Mouse (Mus musculus) liver, embryonic 13.5 days (tissue): ENCODE data around the gene Hist2h2bb. TPM values are rescaled to one million over a fixed set of nuclear protein-coding genes. Genes with fewer than 3 reads are reported as not detected.
"Not testable (repeated sequence)": the region's sequence is repeated elsewhere in the genome, so short reads cannot be mapped to it uniquely, and the experiment has no call there.

ENCODE experiments used
- ATAC-seq: fragments of 200-750 bp; cut with Nextera tagmentation; 2 replicates; pipeline ENCODE4 v1.8.0; 2017; ENCODE audit warnings: low read depth, mild to moderate bottlenecking, moderate number of reproducible peaks, moderate library complexity
- DNase-seq: peaks from one replicate; pipeline ENCODE4 v3.0.0; 2022
- H3K27ac ChIP-seq: fragments of 300-500 bp; sonication (generic); 2 replicates; pipeline ENCODE4 v1.5.1; 2015; ENCODE audit warnings: moderate library complexity, mild to moderate bottlenecking, inconsistent platforms
- H3K27me3 ChIP-seq: fragments of 300-500 bp; sonication (generic); 2 replicates; pipeline ENCODE4 v1.6.1; 2015; ENCODE audit warnings: mild to moderate bottlenecking, inconsistent platforms
- H3K36me3 ChIP-seq: fragments of 300-500 bp; sonication (generic); 2 replicates; pipeline ENCODE4 v1.6.1; 2015; ENCODE audit warnings: mild to moderate bottlenecking, inconsistent platforms
- H3K4me1 ChIP-seq: fragments of 300-500 bp; sonication (generic); replicated peaks from 2 replicates; pipeline ENCODE4 v1.6.1; 2015; ENCODE audit warnings: inconsistent platforms
- H3K4me2 ChIP-seq: fragments of 300-500 bp; sonication (generic); 2 replicates; pipeline ENCODE4 v1.6.1; 2015; ENCODE audit warnings: inconsistent platforms, mild to moderate bottlenecking, moderate library complexity
- H3K4me3 ChIP-seq: fragments of 300-500 bp; sonication (generic); replicated peaks from 2 replicates; pipeline ENCODE4 v1.5.1; 2015; ENCODE audit warnings: mild to moderate bottlenecking, inconsistent platforms
- H3K9ac ChIP-seq: fragments of 300-500 bp; sonication (generic); 2 replicates; pipeline ENCODE4 v1.6.1; 2015; ENCODE audit warnings: mild to moderate bottlenecking, inconsistent platforms
- H3K9me3 ChIP-seq: fragments of 300-500 bp; sonication (generic); replicated peaks from 2 replicates; pipeline ENCODE4 v1.6.1; 2016; ENCODE audit warnings: inconsistent platforms
- WGBS: fragments of 180-500 bp; shearing (Covaris S2); methylation state at CpG from one replicate; pipeline ENCODE4 v1.1.7; 2015; ENCODE audit not compliant: insufficient replicate concordance; 5-methylcytosine and 5-hydroxymethylcytosine counted together
- polyA plus RNA-seq: library from polyadenylated mRNA; unstranded; fragments of >200 nt; fragmentation: Nextera tagmentation; extraction: Ambion mirVana; gene quantifications from 2 replicates; pipeline ENCODE4 v1.2.1, GENCODE M21; 2015

Gene Hist2h2bb
- polyA plus RNA-seq, 1 experiment from 2014 or later = 23.7 TPM

DNA sequence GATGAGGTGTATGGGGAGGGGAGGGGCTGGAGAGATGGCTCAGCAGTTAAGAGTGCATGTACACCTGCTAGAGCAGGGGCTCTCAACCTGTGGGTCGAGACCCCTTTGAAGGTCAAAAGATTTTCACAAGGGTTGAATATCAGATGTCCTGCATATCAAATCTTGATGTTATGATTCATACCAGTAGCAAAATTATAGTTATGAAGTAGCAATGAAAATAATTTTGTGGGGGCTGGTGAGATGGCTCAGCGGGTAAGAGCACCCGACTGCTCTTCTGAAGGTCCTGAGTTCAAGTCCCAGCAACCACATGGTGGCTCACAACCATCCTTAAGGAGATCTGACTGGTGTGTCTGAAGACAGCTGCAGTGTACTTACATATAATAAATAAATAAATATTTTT is 21.2 kb downstream of the Hist2h2bb start:
- H3K27me3 ChIP-seq, H3K27ac ChIP-seq, ATAC-seq, H3K4me3 ChIP-seq, H3K4me2 ChIP-seq, DNase-seq, H3K36me3 ChIP-seq, H3K9me3 ChIP-seq, H3K4me1 ChIP-seq, H3K9ac ChIP-seq: not testable (repeated sequence)
- 72% methylated on average over 3 of the region's 3 CpGs for WGBS

DNA sequence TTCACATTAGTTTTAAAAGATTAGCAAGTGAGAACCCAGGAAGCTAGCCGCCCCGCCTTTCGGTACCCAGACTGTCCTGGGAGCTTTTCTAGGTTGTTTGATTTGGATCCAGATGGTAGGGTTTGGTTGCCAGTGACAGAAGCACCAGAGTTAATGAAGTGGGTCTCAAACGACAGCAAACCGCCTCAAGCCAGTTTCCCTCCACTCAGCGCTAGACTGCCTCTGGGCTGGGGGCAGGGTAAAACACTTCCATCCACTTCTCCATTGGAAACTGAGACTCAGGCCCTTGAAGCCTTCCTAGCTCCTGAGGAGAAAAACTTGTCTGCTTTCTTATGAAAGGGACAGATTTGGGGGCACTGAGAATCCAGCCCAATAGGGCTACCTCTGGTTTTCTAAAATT is 23.1 kb downstream of the Hist2h2bb start:
- no peaks in the 10 kb centered on the region for H3K4me1 ChIP-seq
- H3K9ac ChIP-seq = no peak overlapping the region
- ATAC-seq (no peak), DNase-seq (no peak)
- no peaks in the 10 kb centered on the region for H3K36me3 ChIP-seq
- no peaks in the 10 kb centered on the region for H3K27me3 ChIP-seq
- no peaks in the 10 kb centered on the region for H3K9me3 ChIP-seq
- 57% methylated on average over 6 of the region's 6 CpGs for WGBS
- H3K27ac ChIP-seq = no peak overlapping the region
- H3K4me3 ChIP-seq = no peak overlapping the region
- H3K4me2 ChIP-seq = no peak overlapping the region

DNA sequence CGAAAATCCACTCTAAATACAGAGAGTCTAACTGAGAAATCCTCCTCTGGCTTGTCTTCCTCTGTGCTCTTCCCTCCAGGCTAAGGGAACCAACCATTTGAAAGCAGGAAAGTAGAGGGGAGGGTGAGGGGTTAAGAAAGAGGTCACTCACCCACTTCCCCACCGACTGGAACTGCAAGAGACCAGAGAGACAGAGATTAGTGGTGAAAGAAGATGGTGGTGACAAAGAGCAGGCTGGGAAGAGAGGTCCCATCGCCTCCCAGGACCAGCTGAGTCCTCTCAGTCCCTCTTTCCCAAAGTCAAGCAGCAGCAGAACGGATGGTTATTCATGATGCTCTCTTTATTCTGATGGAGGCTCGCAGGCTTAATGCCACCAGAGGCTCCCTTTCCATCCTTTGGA is 23.8 kb downstream of the Hist2h2bb start:
- ATAC-seq (no peak), DNase-seq (no peak)
- Histone ChIP-seq H3K27me3 (no peaks in the 10 kb centered on the region), H3K27ac (peak overlapping the region; percentile 31; the same call in 1 of the 2 replicates), H3K4me3 (no peak overlapping the region), H3K9me3 (no peaks in the 10 kb centered on the region), H3K9ac (no peak overlapping the region), H3K4me2 (no peak overlapping the region), H3K4me1 (no peaks in the 10 kb centered on the region), H3K36me3 (no peaks in the 10 kb centered on the region)
- WGBS = 22% methylated on average over 5 of the region's 5 CpGs

DNA sequence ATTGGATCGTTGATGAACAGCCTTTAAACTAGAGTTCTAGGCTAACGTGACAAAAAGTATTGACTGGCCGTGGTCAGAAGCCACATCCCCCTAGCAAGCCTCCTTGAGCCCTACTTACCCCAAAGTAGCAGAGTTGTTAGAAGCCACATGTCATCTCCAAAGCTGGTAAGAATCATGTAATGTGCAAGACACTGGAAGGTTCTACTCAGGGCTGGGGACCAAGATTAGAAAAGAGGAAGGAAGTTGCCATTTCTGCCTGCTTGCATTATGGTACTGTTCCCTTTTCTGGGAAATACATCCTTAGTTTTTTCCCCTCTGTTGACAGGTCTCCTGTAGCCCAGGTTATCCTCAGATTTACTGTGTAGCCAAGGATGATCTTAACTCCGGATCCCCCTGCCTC is 24.2 kb downstream of the Hist2h2bb start, which contains the start of gene Fcgr1:
Gene Fcgr1 (minus strand): TSS at position 183 of the 400 bp plus-strand sequence.
- Histone ChIP-seq H3K4me3 (no peak within 1 kb of the TSS), H3K27ac (peak within 1 kb of the TSS; percentile 31; the same call in 1 of the 2 replicates), H3K4me2 (no peak within 1 kb of the TSS), H3K9me3 (no peaks in the 10 kb centered on the region), H3K27me3 (no peaks in the 10 kb centered on the region), H3K9ac (no peak within 1 kb of the TSS), H3K4me1 (no peaks in the 10 kb centered on the region), H3K36me3 (no peaks in the 10 kb centered on the region)
- 14% methylated on average over 4 of the region's 4 CpGs for WGBS
- DNase-seq (no peak), ATAC-seq (no peak)

DNA sequence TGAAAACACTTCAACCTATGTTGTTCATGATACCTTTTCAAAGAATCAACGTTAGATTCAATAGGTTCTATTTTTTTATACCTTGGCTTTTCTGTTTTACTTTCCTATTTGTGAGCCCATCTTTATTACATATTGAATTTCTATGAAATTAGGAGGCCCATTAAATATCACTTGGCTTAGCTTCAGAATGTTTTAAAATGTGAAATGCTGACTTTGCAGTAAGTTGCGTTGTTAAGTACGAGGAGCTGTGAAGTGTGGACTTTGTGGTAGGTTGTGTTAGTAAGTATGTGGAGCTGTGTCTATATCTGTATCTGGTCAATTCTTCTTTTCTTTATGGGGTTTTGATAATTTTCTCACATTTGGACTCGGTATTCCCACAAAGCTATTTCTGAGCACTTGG is 28.8 kb downstream of the Hist2h2bb start:
- H3K9me3 ChIP-seq = no peaks in the 10 kb centered on the region
- no peaks in the 10 kb centered on the region for H3K4me1 ChIP-seq
- ATAC-seq (no peak), DNase-seq (no peak)
- H3K36me3 ChIP-seq = no peaks in the 10 kb centered on the region
- no peak overlapping the region for H3K27ac ChIP-seq
- peaks cover 17% of the 10 kb centered on the region for H3K27me3 ChIP-seq
- no peak overlapping the region for H3K4me3 ChIP-seq
- H3K4me2 ChIP-seq = no peak overlapping the region
- no peak overlapping the region for H3K9ac ChIP-seq
- WGBS = 79% methylated on average over 4 of the region's 4 CpGs

DNA sequence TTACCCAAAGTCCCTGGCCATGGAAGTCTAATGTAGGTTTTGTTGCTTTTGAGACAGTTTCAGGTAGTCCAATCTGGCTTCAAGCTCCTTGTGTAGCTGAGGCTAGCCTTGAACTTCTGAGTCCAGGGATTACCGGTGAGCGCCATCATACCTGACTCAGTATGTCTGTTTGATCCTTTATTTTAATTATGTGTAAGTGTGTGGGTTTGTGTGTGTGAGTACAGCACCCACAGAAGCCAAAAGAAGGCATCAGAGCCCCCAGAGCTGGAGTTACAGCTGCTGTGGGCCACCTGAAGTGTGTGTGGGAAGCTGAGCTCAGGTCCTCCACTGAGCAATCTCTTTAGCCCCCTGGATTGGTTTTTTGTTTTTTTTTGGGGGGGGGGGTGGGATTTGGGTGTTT is 30.0 kb downstream of the Hist2h2bb start:
- whole genome bisulfite sequencing = 85% methylated on average over 2 of the region's 2 CpGs
- Histone ChIP-seq H3K9ac (no peak overlapping the region), H3K27ac (no peak overlapping the region), H3K4me3 (no peak overlapping the region), H3K36me3 (no peaks in the 10 kb centered on the region), H3K9me3 (no peaks in the 10 kb centered on the region), H3K27me3 (peaks cover 18% of the 10 kb centered on the region), H3K4me1 (peaks cover 4% of the 10 kb centered on the region), H3K4me2 (no peak overlapping the region)
- no peak for DNase-seq
- no peak for ATAC-seq

DNA sequence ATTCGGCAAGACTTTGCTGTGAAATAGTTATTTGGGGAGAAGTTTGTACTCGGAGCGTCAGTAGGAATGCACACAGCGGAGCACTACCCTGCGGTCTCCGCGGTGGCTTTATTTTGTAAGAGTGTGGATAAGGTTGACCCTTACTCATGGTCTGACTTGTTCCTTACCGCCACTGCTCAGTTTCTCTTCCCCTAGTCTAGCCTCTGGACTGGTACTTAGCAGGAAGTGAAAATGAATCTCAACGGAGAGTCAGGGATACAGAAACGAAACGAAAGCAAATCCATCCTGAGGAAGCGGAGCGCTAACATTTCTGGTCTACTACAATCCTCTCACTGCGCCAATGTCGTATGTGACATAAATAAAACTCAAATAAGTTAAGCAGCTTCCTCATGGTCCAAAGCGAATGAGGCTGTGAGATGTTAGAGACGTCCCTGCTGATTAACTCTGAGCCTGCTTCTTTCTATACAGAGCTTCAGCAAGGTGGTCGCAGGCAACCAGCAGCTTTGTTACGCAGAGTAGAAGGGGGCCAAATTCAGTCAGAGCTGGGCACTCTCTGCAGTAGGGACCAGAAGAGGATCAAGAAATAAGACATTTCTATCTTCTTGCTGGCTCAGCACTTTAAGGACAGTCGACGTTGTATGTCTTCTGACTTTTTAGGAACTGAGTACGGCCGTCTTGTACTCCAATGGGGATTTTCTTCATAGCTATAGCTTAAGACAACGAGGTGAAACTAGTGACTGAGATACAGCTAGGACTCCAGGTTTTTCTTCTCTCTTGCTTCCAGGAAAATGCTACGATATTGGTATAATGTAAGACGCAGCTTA is 31.4 kb downstream of the Hist2h2bb start:
- Histone ChIP-seq H3K27me3 (peaks cover 20% of the 10 kb centered on the region), H3K4me2 (peak overlapping the region; percentile 39), H3K36me3 (no peaks in the 10 kb centered on the region), H3K9ac (no peak overlapping the region), H3K9me3 (no peaks in the 10 kb centered on the region), H3K4me3 (peak overlapping the region; percentile 29), H3K27ac (peak overlapping the region; percentile 10; the same call in 1 of the 2 replicates), H3K4me1 (peaks cover 5% of the 10 kb centered on the region)
- no peak for ATAC-seq
- no peak for DNase-seq
- WGBS = 51% methylated on average over 26 of the region's 26 CpGs

DNA sequence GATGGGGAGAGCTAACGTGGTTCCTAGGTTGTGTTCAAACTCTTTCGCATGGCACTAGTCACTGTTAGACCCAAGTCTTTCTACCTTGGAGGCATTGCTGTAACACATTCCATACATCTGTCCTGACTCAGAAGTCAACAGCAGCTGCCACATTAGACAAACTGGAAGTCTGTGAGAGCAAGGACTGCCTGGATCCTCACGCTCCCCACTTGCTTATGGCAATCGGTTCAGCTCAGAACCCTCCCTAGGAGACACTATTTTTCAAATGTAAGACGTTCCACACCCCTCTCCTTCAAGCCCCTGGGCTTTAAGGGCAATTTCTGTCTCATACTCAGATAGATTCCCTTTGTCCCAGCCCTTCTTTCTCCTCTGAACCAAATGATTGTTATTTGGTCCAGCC is 32.5 kb downstream of the Hist2h2bb start:
- WGBS = 62% methylated on average over 5 of the region's 5 CpGs
- Histone ChIP-seq H3K27me3 (peaks cover 27% of the 10 kb centered on the region), H3K27ac (no peak overlapping the region), H3K9ac (no peak overlapping the region), H3K9me3 (no peaks in the 10 kb centered on the region), H3K4me2 (no peak overlapping the region), H3K36me3 (no peaks in the 10 kb centered on the region), H3K4me3 (no peak overlapping the region), H3K4me1 (peaks cover 5% of the 10 kb centered on the region)
- no peak for DNase-seq
- no peak for ATAC-seq

DNA sequence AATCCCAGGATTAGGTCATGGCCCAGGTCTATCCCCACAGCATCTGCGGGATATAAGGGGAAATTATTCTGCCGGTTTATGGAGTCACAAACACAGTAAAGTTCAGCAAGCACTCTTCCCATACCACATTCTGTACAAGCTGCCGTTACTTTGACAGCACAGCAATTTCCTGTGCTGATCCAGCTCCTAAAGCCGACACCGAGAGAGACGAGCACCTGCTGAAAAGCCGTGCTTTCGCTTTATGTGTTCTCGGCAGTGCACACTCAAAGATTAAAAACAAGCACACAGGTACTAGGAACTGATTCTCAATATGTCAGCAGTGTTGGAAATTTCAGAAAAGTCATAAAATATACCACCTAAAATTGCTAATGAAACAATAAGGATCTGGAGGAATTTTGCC is 37.0 kb downstream of the Hist2h2bb start:
- Histone ChIP-seq H3K9ac (no peak overlapping the region), H3K4me1 (peaks cover 8% of the 10 kb centered on the region), H3K9me3 (no peaks in the 10 kb centered on the region), H3K27me3 (peaks cover 18% of the 10 kb centered on the region), H3K27ac (no peak overlapping the region), H3K4me2 (no peak overlapping the region), H3K4me3 (no peak overlapping the region), H3K36me3 (no peaks in the 10 kb centered on the region)
- ATAC-seq (no peak), DNase-seq (no peak)
- WGBS = 54% methylated on average over 9 of the region's 9 CpGs

DNA sequence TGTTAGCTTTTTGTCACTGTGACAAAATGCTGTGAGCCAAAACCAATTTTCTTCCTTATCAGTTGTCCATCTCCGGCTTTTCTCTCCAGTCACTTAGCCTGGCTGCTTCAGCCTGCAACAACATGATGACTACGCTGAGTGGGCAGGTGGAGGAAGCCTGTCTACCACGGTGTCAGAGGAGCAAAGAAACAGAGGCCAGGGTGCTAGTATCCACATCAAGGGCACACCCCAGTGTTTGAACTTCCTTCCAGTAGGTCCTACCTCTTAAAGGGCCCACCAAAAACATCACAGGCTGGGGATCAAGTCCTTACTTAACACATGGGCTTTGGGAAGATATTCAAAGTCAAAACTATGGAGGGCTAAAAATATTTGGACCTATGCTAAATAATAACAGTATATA is 39.9 kb downstream of the Hist2h2bb start:
- H3K27me3 ChIP-seq = peaks cover 8% of the 10 kb centered on the region; the same call in 1 of the 2 replicates
- no peak overlapping the region for H3K9ac ChIP-seq
- H3K4me2 ChIP-seq = no peak overlapping the region
- no peaks in the 10 kb centered on the region for H3K36me3 ChIP-seq
- H3K4me3 ChIP-seq = no peak overlapping the region
- peaks cover 19% of the 10 kb centered on the region for H3K4me1 ChIP-seq
- no peaks in the 10 kb centered on the region for H3K9me3 ChIP-seq
- 37% methylated on average over 3 of the region's 3 CpGs for WGBS
- DNase-seq (no peak), ATAC-seq (no peak)
- H3K27ac ChIP-seq = no peak overlapping the region

DNA sequence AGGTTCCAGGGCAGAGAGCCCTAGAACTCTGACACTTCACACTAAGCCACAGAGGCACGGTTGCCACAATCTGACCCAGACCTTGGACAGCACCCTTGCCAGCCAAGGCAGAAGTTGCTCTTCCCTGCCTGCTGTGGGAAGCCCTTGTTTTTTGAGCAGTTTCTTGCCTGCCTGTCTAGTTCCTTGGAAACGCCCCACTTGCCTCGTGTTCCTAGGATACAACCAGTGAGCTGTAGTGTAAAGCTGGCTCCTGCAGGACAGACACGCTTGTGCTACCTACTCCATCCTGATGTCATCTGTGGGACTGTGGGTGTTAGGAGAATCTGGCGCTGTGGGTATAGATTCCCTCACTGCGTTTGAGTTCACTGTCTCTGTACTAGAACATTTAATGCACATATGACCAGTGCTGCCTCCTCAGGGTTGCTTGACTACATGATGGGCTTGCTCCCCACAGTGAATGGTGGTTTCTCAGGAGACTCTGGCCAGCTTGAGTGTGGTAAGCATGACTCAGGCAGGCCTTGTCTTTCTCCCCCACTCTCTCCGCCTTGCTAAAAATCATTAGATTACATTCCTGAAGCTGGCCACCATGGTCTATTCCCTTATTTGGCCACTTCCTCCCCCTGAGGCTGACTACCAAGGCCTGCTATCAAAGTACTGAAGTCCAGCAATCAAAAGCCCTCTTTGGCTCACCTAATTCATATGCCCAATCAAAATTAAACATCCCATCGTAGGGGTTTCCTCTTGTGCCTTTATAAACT is 43.0 kb downstream of the Hist2h2bb start:
- Histone ChIP-seq H3K9ac (no peak overlapping the region), H3K27me3 (no peaks in the 10 kb centered on the region), H3K36me3 (no peaks in the 10 kb centered on the region), H3K4me2 (no peak overlapping the region), H3K9me3 (no peaks in the 10 kb centered on the region), H3K4me3 (no peak overlapping the region), H3K4me1 (0 out of 2 replicates have a peak, but pooled peaks cover 16% of the 10 kb centered on the region), H3K27ac (no peak overlapping the region)
- no peak for ATAC-seq
- WGBS = 54% methylated on average over 8 of the region's 8 CpGs
- no peak for DNase-seq
